Mouse (Mus musculus) brain, embryonic 14.5 days (tissue): ENCODE data around the gene Abcc9.

Experiments
- CTCF ChIP-seq: fragments of 200-500 bp; IDR thresholded peaks from 2 replicates; pipeline ENCODE4 v1.5.1; 2012; ENCODE audit warnings: inconsistent platforms, mild to moderate bottlenecking, moderate library complexity, borderline replicate concordance; ENCODE audit not compliant: insufficient read depth, insufficient read length; ENCODE audit errors: extremely low read depth
- POLR2A ChIP-seq: fragments of 200-500 bp; IDR thresholded peaks from 2 replicates; pipeline ENCODE4 v1.6.1; 2012; ENCODE audit warnings: mild to moderate bottlenecking, inconsistent platforms, borderline replicate concordance; ENCODE audit not compliant: poor library complexity, insufficient read depth, insufficient read length, severe bottlenecking; ENCODE audit errors: extremely low read depth

DNA sequence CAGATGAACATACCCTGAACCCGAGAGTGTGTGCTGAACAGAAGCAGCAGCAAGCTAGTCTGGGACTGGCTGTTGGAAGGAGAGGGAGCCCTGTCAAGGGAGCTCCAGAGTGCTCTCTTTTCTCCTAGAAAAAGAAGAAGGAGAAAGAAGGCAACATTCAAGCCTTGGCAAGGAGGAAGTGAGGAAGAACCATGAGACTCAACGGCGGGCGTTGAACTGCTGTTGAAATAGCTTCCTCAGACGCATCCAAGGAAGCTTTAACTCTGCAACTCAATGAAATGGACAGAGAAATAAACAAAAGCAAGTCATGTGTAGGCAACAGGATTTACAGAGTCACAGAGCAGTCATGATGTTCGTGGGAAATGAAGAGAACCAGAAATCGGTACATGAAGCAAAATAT lies 44.6 kb upstream of the Abcc9 start:
- no peak for TF ChIP-seq CTCF
- no peak for TF ChIP-seq POLR2A
